Mouse (Mus musculus) left cerebral cortex, adult 18-20 months (tissue): ENCODE measurements at regions not wholly inside any gene's neighbourhood (a gene's known extent, or its start where the extent isn't known, plus 50 kb on each side); places are given as distances from the start of the nearest gene placed in this dataset.

Experiments
- DNase-seq, 2 experiments: peaks; one replicate each; pipeline ENCODE4 v3.0.0; 2021 to 2022; ENCODE audit warnings: low spot score in 2 of 2, mixed read lengths in 1 of 2

DNA sequence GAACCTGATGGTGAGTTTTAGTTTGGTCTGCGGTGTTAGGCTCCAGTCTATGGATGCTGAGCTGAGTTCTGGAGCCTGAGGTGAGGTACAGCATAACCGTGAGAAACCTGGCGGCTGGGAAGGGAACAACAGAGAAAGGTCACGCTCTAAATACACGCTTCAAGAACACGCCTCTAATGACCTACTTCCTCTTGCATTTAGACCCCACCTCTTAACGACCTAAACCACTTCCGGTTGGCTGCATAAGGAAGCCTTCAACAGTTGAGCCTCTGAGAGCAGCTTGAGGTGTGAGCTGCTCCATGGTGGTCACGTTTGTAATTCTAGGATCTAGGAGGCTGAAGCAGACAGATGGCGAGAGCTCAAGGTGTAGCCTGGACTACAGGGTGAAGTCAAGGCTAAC lies 175.8 kb downstream of the Zfp365 start:
- no peak for DNase-seq

DNA sequence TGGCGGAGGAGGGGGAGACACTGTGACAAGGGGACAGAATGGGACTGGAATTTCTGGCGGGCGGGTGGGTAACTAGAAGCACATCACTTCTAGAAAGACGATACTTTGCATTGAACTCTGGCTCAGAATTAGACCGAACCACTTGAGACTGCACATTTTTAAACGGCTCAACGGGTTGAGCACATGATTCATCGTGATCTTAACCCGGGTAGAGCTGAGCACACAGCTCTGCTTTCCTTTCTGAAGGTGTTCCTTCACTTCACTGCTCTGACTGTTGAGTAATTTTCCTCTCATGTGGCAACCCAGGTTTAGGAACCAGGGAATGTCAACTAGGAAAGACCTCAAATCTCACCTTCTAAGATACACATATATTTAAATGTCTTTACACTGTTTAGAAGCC lies 180.9 kb downstream of the Zfp365 start:
- DNase-seq = no peak

DNA sequence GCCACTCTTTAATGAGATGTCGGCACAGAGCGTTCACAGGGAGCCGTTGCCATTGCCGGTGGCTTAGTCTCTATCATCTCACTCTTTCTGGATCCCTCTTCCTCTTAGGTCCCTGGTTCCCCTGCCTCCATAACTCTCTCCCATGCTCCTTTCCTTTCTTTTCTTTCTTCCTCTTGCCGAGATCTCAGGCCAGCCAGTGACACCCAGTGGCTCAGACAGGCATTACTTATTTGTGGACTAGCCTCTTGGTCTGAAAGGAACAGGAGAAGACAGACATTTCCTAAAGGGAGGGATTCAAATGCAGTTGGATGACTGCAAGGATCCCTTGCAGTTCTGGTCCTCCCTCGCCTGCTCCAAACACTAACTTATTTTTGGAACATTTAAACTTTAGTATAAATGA lies 180.5 kb upstream of the Ado start:
- peak; percentile 69 to 71 for DNase-seq

DNA sequence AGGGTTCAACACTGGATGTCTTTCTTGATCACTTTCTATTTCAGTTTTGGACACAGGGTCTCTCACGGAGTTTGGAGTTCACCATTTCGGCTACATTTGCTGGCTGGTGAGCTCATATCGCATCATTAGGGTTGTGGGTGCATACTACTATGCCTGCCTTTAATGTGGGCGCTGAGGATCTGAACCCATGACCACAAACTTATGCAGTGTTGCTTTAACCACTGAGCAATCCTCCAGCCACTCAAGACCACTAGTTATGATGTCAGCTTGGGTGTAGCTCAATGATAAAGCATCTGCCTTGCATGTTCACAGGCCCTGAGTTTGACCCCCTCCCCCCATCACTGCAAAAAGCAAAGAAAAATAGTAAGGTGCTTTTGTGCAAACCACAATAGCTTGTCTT lies 178.8 kb upstream of the Ado start:
- DNase-seq = no peak

DNA sequence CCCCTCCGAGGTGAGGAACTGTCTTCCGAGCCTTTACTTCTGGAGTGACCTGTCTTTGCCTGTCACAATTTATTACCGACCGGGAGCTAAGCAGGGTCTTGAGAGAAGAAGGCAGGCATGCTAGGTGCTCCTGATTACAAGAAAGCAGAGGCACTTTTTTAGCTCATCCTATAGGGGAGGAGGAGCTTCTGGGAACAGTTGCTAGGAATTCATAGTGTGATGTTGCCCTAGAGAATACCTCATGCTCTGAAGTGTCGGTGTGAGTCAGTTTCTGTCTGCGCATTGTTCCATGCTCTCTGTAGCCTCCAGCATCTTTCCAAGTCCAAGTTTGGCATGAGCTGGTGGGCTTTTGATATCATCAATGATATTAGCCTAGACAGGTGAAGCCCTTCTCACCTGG lies 178.0 kb upstream of the Ado start:
- DNase-seq = no peak

DNA sequence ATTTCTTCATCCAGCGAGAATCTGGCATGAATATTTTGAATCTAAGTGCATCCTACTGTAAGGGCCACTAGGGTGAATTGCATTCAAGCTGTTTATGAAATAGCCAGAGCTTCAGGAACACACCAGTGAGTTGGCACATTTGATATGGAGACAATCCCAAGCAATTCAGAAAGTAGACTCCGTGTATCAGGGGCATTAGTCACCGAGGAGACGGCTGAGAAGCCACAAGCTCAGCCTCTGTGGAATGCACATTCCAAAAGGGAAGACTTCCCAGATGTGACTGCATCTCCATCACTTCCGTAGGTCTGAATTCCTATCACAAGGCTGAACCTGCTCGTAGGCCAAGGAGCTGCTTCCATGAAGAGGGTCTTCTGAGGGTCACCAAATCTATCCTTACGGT lies 177.6 kb upstream of the Ado start:
- DNase-seq = no peak

DNA sequence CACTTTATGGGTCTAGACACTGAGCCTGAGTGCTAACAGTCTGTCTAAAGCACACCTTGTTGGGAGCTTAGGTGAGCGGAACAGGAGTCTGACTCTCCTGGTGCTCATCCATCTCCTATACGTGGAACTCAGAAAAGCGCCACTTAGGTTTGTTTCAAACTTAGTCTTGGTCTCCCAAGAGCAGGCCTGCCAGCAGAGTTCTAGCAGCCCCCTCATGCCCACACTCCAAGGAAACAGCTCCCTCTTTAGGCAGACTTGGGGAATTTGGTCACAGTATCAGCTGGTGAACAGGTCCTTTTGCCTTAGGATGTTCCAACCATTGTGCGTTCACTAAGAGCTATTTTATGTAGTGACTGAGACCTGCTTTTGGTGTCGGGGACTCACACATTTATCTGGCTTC lies 173.0 kb upstream of the Ado start:
- peak; percentile 13 to 27 for DNase-seq

DNA sequence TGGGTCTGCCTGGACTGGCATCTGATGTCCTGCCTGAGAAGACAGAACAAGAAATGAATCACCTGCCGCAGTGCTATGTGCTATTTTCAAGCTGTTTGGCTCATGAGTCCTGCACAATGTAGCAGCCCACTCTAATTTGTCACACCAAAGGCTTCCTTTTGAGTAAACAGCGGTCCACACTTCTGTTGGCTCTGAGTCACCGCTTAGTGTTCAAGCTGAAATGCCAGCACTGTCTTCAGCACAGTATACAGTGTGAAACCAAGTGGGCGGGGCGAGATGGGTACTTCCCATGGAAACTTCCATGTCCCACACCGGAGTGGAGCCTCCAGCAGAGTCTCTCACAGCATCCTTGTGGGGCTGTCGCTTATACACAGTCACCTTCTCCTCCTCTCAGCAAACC lies 168.8 kb upstream of the Ado start:
- DNase-seq = peak; percentile 71 to 75

DNA sequence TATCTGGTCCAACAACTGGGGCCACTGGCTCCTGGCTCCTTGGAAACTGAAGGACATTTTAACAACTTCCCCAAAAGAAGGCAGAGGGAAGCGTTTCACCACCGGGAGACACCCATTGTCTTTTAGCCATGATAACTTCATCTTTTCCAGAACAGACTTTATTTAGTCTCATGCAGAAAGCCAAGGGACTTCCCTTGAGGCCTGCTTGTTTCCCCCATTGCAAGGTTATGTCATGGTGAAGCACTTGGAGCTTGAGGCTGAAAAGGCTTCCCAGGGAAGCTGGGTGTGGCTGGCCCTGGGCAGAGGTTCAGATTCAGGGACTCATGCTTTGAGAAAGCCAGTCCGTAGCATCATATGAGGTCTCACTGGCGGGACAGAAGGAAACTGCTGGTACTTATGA lies 166.3 kb upstream of the Ado start:
- DNase-seq = no peak

DNA sequence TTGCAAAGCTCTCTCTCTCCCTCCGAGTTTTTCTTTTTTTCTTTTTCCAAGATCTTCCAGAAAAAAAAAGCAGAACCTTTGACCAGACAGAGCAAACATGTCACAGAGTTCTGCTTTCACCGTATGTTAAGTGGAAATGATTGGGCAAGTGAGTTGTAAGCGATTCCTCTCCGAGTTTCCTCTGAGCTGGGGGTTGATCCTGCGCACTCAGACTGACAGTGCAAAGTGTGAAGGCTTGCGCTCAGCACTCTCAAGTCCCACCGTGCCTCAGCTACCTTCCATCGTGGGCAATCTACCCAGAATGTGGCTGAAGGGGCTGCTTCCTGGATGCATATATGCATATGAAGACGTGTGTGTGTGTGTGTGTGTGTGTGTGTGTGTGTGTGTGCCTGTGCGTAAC lies 164.3 kb upstream of the Ado start:
- no peak for DNase-seq

DNA sequence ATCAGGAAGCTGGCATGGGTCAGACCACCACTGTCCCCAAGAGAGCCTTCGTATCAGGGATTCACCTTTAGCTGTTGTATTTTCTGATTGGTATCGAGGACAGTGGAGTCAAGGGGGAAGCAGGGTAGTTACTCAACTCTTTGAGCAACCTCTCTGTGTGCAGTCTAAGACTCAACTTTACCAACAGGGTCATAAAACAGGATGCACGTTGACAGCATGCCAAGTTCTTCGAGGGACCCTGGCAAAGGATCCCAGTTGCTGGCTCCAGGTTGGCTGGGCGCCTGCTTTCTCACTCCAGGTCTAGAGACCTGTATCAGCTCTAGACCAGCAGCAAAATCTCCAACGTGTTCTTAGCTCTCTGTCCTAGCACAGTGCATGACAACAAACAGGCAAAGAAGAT lies 163.9 kb upstream of the Ado start:
- DNase-seq = no peak

DNA sequence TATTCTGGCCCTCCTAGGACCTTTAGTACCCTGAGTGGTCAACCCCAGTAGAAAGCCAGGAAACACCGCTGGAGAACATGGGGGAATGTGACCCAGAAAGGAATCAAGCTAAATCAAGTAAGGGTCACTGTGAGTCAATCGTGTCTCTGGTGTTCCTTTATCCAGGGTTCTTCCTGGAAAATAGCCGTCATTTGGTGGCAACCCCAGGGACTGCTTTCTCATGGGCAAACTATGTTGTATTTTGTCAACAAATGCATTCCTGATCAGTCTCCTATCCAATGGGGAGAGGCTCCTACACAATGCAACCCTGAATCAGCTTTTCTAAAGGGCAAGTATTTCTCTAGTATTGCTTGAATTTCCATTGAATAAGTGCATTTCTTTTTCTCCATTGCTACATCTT lies 163.2 kb upstream of the Ado start:
- no peak for DNase-seq

DNA sequence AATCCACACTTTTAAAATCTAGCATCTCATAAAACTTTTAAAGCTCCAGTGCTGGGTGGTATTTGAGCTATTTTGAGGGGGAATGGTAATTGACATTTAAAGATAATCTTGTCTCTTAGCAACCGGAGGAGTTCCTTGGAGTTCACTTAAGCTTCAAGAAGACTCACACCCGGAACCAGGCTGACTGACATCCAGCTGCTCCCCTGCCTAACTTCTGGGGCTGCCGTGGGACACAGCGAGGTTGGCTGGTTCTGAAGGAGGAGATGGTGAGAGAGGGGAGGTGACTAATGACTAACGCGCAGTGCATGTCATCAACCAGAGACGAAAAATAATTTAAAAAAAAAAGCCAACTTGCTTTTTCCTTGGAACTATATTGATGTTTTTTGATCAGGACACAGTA lies 157.7 kb upstream of the Ado start:
- no peak for DNase-seq

DNA sequence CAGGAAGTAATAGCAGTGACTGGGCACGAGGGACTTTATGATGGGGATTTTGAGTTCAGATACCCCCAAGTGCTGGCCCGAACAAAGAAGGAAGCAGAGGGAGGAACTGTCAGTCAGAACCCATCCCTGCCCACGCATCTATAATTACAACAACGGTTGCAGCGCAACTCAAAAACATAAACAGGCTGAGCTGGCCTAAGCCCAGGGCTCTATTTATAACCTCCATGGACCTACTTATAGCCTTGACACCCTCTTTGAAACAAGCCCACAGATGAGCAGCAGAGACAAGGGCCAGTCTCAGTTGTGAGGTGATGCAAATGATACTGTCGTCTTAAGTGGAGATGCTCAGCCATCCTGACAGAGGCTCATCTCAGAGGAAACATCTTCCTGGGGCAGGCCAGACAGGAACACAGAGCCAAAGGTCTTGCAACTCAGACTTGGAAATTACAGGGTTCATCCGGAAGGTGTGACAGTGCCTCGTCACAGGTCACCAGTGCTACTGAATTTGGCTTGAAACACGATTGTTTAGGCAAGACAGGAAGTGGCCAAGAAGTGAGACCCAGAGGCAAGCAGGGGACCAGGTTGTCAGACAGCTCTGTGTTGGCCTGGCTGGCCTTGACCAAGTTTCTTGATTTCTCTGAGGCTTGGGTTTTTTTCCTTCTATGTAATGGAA lies 154.2 kb upstream of the Ado start:
- DNase-seq = no peak

DNA sequence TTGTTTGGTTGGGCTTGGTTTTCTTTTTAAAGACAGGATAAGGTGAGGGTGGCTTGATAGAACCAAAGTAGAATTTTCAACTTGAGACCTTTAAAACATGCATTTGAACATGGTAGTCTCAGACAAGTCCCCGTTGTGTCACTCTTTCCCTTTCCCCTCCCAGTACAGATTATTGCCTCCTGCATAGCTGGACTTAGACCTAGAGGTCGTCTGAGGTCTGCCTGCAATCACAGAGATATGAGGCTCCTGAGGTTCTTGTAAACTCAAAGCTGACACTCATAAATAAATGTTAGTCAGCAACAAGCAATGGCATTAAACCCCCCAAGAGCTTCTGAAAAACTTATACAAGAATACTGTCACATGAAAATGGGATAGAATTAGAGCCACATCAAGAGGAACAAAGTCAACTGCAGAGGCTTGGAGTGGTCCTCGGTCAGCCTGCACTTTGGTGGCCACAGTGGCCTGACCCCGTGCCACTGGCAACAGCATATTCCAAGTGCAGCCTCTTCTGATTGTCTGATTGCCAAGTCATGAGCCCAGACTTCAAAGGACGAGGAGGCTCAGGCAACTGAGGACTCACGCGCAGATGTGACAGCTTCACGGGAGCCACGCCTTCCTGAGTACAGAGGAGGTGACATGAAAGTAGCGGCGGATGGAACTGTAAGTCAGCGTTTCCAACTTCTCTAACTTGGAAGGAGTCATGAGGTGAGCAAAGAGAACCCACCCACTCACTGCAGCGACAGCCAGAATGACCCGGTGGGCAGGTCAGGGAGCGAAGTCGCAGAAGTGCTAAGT lies 148.8 kb upstream of the Ado start:
- no peak for DNase-seq

DNA sequence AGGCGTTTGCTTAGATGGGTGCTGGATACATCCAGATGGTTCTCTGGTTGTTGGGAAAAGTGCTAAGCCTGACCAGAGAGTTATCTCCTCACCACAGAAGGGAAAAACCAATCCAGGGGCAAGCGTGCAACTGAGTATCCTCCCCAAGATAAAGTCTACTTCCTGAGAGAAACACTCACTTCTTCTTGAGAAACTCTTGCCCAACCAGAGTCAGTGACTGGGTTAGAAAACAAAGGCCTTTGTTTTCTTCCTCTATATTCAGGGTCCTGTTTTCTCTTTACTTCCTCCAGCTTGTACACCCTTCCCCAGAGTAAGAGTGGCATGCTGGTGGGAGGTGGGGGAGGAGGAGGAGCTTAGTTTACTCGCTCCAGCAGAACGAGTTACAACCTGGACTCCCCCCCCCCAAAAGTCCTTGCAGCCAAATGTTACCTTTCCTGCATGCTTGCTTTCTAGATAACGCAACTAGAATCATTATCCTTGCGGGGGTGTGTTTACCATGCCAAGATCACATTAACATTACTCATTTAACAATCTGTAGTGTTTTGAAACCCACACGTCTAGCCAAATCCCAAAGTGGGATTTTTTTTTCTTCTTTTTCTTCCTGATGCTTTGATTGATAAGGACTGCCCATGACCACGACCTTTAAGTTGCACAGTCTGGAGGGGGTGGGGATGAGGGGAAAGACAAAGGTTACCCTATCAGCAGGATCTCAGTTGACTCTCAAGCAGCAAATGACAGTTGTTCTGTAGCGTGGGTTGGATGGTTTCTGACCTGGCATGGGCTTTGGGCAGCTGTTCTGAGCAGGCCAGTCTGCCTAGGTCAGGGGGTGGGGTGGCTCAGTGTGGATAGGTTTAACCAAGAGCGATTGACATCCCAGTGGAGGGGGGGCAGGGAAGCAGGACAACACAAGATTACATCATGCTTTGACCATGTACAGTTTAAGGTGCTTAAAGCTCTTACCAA lies 147.4 kb upstream of the Ado start:
- DNase-seq = no peak

DNA sequence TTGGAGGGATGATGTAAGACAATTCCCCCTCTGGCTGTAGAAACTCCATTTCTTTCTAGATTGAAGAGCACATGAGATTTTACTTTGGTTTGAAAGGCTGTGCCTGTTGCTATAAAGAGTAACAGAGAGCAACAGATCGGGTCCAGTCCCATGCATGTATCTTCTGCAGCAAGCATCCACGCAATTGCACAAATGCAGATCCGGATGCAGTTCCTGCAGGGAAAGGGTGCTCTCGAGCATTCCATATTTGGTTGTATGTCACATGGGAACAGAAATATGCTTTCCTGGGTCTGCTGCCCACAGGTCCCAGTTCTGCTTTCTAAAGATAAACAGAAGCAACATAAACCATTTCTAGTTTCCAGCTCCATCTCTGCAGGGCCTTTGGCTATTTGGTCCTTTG lies 146.0 kb upstream of the Ado start:
- DNase-seq = no peak

DNA sequence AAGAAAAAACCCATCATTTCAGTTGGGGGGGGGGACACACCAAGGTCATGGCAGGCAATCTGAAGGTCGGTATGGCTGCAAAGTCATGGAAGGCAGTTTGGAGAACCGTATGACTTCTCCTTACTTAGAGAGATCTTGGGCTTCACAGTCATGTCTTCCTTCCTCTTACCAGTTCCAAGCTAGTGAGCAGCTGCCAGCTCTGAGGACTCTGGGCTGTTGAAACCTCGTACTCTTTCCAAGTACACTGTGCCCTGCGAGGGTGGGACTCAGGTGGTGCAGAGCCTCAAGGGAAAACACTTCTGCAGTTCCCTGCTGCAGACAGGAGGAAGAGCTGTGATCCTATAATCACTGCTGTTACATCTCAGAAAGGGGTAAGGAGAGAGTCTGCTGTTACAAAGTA lies 144.8 kb upstream of the Ado start:
- no peak for DNase-seq

DNA sequence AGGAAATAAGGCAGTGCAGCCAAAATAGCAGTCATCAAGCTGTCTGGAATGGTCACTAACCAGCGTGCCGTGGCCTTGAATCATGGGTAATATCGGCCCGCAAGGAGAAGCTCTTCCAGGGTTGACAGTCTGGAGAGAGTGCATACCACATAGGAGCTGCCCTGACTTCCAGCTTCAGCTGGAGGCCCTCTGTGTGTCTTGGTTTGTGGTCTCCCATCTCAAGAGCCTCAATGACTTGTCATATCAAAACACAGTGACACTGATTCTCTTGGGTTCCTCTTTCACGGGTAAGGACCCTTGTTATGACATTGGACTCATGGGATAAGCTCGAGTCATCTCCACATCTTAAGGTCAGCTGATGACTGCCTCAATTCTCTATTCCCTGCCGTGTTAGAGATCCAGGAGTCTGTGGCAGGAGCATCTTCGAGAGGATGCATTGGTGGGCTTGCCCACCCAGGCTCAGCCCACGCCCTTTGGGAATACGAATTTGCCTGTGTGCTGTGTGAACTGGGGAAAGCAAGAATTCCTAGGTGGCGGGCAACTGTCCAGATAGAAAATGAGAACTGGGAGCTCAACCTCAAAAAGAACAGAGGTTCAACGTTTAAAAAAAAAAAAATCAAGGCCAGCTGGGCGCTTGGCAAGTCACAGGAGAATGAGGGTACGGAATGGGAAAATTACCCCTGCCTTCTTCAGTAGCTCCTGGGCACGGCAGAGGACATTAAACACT lies 141.4 kb upstream of the Ado start:
- DNase-seq = no peak

DNA sequence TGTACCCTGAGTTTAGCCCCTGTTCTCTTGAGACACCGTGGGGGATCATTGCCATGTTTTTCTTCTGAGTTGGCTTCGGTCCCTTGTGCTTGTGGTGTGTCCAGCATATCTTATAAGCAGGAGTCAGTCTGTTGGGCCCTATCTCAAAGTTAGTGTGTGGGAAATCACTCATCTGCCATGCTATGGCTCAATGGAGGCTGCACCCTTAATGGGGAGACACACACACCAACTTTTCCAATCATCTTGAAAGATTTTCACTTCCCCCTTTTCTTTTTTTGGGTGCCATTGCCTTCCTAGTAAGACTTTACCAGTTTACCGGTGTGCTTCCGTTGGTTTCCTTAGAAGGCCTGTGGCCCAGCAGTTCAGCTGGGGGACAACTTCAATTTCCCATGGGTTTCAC lies 130.6 kb upstream of the Ado start:
- no peak for DNase-seq

DNA sequence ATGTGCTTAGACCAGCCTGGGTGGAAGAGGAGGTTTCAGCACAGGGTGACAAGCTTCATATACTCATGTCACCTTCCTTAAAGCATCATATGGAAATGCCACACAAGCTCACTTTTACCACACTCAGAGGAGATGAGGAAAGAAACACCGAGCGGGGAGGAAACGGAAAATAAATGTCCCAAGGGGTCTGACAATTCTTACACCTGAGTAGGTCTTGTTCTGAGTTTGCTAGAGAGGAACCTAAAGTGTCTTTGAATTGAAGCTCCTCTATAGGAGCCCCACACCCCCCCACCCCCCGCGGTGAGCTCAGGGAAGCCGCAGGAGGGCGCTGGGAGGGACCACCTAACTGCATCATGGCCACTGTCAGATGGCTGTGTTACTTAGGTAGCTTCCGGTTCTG lies 124.7 kb upstream of the Ado start:
- no peak for DNase-seq
